Mouse (Mus musculus): Measurements from ENCODE around the gene Camk2n1. TPM values are rescaled to one million over a fixed set of nuclear protein-coding genes. Genes with fewer than 3 reads are reported as not detected.
"Not testable (repeated sequence)": the region's sequence is repeated elsewhere in the genome, so short reads cannot be mapped to it uniquely, and the experiment has no call there.

Gene Camk2n1
- 10 to 100 TPM in 1 of 2 experiments, 1 to 10 TPM in 1; 9.9 to 11.0 TPM for total RNA-seq (2021)

GRCm38 (mm10) chr4:138453753-138454570, at the start of gene Camk2n1:
Camk2n1 (plus strand) TSS chr4:138454314.
- peak; percentile 82 to 83 for DNase-seq
- intact Hi-C loops (cut with DNase I): loop anchor here (5.0 kb wide), 1 partner anchor 53 kb away; no protein-coding TSS in a partner anchor

GRCm38 (mm10) chr4:138404806-138405205, 49.3 kb upstream of the Camk2n1 start:
- peak; percentile 22 to 57 for DNase-seq
- intact Hi-C loops (cut with DNase I): no loop called here

- intact Hi-C loops (cut with DNase I): no loop called here
- no peak for DNase-seq
These were observed 46.5 kb upstream of the Camk2n1 start for GRCm38 (mm10) chr4:138407479-138408194.

- no peak for DNase-seq
- intact Hi-C loops (cut with DNase I): no loop called here
These were observed 43.1 kb upstream of the Camk2n1 start for GRCm38 (mm10) chr4:138411011-138411410.

- no peak for DNase-seq
- intact Hi-C loops (cut with DNase I): no loop called here
These were observed 42.5 kb upstream of the Camk2n1 start for GRCm38 (mm10) chr4:138411504-138412121.

GRCm38 (mm10) chr4:138414725-138415124, 39.4 kb upstream of the Camk2n1 start:
- DNase-seq: no peak
- intact Hi-C loops (cut with DNase I): no loop called here

GRCm38 (mm10) chr4:138415991-138416390, 38.1 kb upstream of the Camk2n1 start:
- DNase-seq: no peak
- intact Hi-C loops (cut with DNase I): no loop called here

- no peak for DNase-seq
- intact Hi-C loops (cut with DNase I): no loop called here
These were observed 37.7 kb upstream of the Camk2n1 start for GRCm38 (mm10) chr4:138416414-138416813.

- intact Hi-C loops (cut with DNase I): no loop called here
- DNase-seq: no peak
These were observed 36.2 kb upstream of the Camk2n1 start for GRCm38 (mm10) chr4:138417882-138418281.

GRCm38 (mm10) chr4:138418340-138418957, 35.7 kb upstream of the Camk2n1 start:
- no peak for DNase-seq
- intact Hi-C loops (cut with DNase I): no loop called here

GRCm38 (mm10) chr4:138425028-138425427, 29.1 kb upstream of the Camk2n1 start:
- intact Hi-C loops (cut with DNase I): loop anchor here (10.0 kb wide), 1 partner anchor 310 kb away; no protein-coding TSS in a partner anchor
- DNase-seq: no peak

- not testable (repeated sequence) for DNase-seq
- intact Hi-C loops (cut with DNase I): loop anchor here (1.0 to 10.0 kb wide), 3 partner anchors 47 to 311 kb away; no protein-coding TSS in a partner anchor
These were observed 28.5 kb upstream of the Camk2n1 start for GRCm38 (mm10) chr4:138425604-138426003.

GRCm38 (mm10) chr4:138426778-138427705, 27.1 kb upstream of the Camk2n1 start:
- intact Hi-C loops (cut with DNase I): loop anchor here (1.0 to 10.0 kb wide), 3 partner anchors 48 to 312 kb away; no protein-coding TSS in a partner anchor
- DNase-seq: peak; percentile 82 to 90

- intact Hi-C loops (cut with DNase I): loop anchor here (10.0 kb wide), 1 partner anchor 315 kb away; no protein-coding TSS in a partner anchor
- DNase-seq: peak in 1 of 2 experiments; percentile 29
These were observed 24.3 kb upstream of the Camk2n1 start for GRCm38 (mm10) chr4:138429778-138430177.

GRCm38 (mm10) chr4:138431340-138431739, 22.8 kb upstream of the Camk2n1 start:
- intact Hi-C loops (cut with DNase I): no loop called here
- DNase-seq: no peak

GRCm38 (mm10) chr4:138434347-138435316, 19.5 kb upstream of the Camk2n1 start, which contains the start of gene Mul1:
Mul1 (plus strand) TSS chr4:138434671.
- peak; percentile 95 to 97 for DNase-seq
- intact Hi-C loops (cut with DNase I): no loop called here

- no peak for DNase-seq
- intact Hi-C loops (cut with DNase I): no loop called here
These were observed 14.1 kb upstream of the Camk2n1 start for GRCm38 (mm10) chr4:138440062-138440461.

- DNase-seq: no peak
- intact Hi-C loops (cut with DNase I): no loop called here
These were observed 9.2 kb upstream of the Camk2n1 start for GRCm38 (mm10) chr4:138444941-138445340.

Data from heart, postnatal 36 days (tissue).